Mouse (Mus musculus): ENCODE results near the gene Sacm1l. TPM values are rescaled to one million over a fixed set of nuclear protein-coding genes. Genes with fewer than 3 reads are reported as not detected.

The Sacm1l gene
- polyA plus RNA-seq (2015; fragmentation: Nextera tagmentation; extraction: Ambion mirVana): 50.2 and 57.9 TPM in 2 replicates

DNA sequence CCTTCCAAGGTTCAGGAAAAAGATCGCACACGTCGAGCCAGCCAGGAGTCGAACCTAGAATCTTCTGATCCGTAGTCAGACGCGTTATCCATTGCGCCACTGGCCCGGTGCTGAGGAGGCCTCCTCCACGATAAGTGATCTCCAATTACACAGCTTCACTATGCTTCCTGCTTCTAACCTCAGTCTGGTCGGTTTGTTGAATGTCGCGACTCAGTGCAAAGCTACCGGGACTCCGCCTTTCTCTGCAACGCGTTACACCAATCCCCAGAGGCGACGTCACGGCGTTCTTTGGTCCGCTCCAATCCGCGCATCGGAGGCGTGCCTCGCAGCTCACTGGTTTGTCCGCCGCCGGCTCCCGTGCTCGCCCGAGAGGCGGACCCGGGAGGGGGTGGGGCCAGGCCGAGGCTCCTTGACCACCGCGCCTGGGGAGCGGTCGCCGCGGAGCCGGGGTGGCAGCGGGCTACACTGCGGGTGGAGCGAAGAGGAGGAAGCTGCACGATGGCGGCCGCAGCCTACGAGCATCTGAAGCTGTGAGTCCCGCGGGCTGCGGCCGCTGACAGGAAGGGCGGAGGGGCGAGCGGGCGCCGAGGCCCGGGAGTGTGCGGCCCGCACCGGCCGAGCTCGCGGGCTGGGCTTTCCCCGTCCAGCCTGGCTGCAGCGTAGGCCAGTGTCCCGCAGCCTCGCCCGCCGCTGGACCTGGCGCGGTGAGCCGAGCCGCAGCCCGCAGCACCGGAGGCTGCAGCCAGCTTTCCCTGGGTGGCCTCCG, at the start of gene Sacm1l:
Gene Sacm1l, plus strand, starts transcription at position 368 of the 766 bp plus-strand sequence.
- under 1% methylated on average over 79 of the region's 79 CpGs for WGBS
- H3K4me2 ChIP-seq: peak within 1 kb of the TSS; percentile 76
- ATAC-seq (ENCODE audit: low read depth): peak; percentile 99
- no peaks in the 10 kb centered on the region for H3K27me3 ChIP-seq
- H3K9me3 ChIP-seq: no peaks in the 10 kb centered on the region
- peak within 1 kb of the TSS; percentile 89 for H3K4me3 ChIP-seq
- H3K27ac ChIP-seq (replicated peaks): peak within 1 kb of the TSS; percentile 96
- 0 out of 2 replicates have a peak, but pooled peaks cover under 1% of the 10 kb centered on the region for H3K36me3 ChIP-seq
- peaks cover 39% of the 10 kb centered on the region for H3K4me1 ChIP-seq (replicated peaks)
- H3K9ac ChIP-seq: peak within 1 kb of the TSS; percentile 96

DNA sequence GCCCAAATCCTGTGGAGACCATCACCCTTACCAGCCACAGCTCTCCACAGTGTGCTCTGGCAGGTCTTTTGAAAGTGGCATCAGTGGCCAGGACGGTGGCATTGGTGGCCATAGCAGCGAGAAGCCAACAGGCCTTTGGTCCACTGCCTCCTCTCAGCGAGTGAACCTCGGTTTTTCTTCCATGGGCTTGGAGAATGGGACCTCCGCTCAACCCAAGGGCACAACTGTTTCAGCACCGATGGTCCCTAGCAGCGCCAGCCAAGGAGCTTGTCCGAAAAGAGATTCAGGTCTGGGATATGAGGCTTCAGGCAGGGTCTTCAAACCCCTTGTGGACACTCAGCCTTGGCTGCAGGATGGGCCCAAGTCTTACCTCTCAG, 49.7 kb upstream of the Sacm1l start:
- Histone ChIP-seq H3K4me2 (peak overlapping the region; percentile 70), H3K9ac (peak overlapping the region; percentile 76; the same call in 1 of the 2 replicates), H3K27ac (replicated peaks) (no peak overlapping the region), H3K4me3 (peak overlapping the region; percentile 54), H3K4me1 (replicated peaks) (peaks cover 61% of the 10 kb centered on the region), H3K36me3 (no peaks in the 10 kb centered on the region), H3K9me3 (no peaks in the 10 kb centered on the region), H3K27me3 (no peaks in the 10 kb centered on the region)
- 92% methylated on average over 8 of the region's 8 CpGs for WGBS
- no peak for ATAC-seq (ENCODE audit: low read depth)

DNA sequence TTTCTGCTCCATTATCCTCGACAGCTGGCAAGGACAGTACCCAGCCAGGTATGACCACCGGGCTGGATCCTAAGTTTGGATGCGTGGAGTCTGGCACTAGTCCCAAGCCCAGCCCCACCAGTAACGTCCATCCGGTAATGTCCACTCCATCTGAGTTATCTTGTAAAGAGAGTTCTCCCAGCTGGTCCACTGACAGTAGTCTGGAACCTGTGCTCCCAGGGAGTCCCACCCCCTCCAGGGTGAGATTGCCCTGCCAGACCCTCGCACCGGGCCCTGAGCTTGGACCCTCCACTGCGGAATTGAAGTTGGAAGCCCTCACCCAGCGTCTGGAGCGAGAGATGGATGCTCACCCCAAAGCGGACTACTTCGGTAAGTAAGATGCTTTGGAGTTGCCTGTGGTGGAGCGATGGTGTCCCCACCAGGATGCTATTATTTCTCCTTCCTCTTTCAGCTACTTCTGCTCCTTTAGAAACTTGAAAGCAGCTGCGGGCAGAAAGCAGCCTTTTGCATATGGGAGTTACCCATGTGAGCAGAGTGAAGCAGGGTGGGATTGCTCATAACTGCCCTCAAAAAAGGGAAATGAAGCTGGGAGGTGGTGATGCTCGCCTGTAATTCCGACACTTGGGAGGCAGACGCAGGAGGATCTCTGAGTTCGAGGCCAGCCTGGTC, 49.2 kb upstream of the Sacm1l start:
- ATAC-seq (ENCODE audit: low read depth): no peak
- Histone ChIP-seq H3K4me3 (peak overlapping the region; percentile 54), H3K4me2 (peak overlapping the region; percentile 70), H3K27me3 (no peaks in the 10 kb centered on the region), H3K36me3 (no peaks in the 10 kb centered on the region), H3K27ac (replicated peaks) (no peak overlapping the region), H3K9me3 (no peaks in the 10 kb centered on the region), H3K9ac (peak overlapping the region; percentile 22; the same call in 1 of the 2 replicates), H3K4me1 (replicated peaks) (peaks cover 62% of the 10 kb centered on the region)
- WGBS: 82% methylated on average over 18 of the region's 18 CpGs

DNA sequence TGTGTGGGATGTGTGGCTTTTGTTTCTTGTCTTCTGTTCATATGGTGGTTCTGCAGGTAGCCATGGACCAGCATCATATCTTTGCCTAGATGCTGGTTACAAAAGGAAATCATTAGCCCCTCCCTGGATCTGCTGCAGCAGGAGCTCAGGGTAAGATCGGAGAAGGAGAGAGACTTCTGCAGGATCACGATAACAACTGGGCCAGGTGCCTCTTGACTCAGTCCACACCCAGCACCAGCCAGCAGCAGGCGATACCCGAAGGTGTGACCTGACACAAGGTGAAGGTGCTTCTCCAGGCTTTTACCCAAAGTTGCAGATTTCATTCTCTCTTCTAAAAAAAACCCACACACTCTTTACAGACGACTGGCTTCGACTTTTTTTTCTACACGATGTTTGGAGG, 48.4 kb upstream of the Sacm1l start:
- ATAC-seq (ENCODE audit: low read depth): no peak
- H3K27me3 ChIP-seq: no peaks in the 10 kb centered on the region
- H3K36me3 ChIP-seq: no peaks in the 10 kb centered on the region; the same call in 1 of the 2 replicates
- H3K27ac ChIP-seq (replicated peaks): no peak overlapping the region
- H3K9ac ChIP-seq: 0 out of 2 replicates have a peak overlapping the region, but pooled peaks have one; percentile 3
- peak overlapping the region; percentile 5; the same call in 1 of the 2 replicates for H3K4me3 ChIP-seq
- H3K9me3 ChIP-seq: no peaks in the 10 kb centered on the region
- H3K4me1 ChIP-seq (replicated peaks): peaks cover 65% of the 10 kb centered on the region
- H3K4me2 ChIP-seq: peak overlapping the region; percentile 70
- 83% methylated on average over 7 of the region's 7 CpGs for WGBS

DNA sequence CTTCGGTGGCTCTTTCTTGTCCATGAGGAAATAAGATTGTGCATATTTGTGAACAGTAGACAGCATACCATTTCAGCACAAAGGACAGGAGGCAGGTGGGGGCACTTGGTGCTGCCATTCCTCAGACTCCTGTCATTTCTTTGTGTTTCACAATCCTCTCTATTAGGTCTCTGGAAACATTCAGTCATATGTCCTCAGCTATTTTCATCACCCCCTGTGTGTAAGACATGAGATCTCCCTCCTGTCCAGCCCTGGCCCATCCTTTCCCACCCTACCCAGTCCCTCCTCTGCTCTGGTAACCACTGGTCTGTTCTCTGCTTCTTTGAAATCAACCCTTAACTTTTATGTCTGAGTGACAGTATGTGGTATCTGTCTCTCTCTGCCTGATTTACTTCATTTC, 46.0 kb upstream of the Sacm1l start:
- Histone ChIP-seq H3K36me3 (no peaks in the 10 kb centered on the region; the same call in 1 of the 2 replicates), H3K4me3 (no peak overlapping the region), H3K9me3 (no peaks in the 10 kb centered on the region), H3K9ac (no peak overlapping the region), H3K27me3 (no peaks in the 10 kb centered on the region), H3K4me1 (replicated peaks) (peaks cover 65% of the 10 kb centered on the region), H3K4me2 (no peak overlapping the region), H3K27ac (replicated peaks) (no peak overlapping the region)
- no peak for ATAC-seq (ENCODE audit: low read depth)
- WGBS: 88% methylated on average over 1 of the region's 1 CpGs

DNA sequence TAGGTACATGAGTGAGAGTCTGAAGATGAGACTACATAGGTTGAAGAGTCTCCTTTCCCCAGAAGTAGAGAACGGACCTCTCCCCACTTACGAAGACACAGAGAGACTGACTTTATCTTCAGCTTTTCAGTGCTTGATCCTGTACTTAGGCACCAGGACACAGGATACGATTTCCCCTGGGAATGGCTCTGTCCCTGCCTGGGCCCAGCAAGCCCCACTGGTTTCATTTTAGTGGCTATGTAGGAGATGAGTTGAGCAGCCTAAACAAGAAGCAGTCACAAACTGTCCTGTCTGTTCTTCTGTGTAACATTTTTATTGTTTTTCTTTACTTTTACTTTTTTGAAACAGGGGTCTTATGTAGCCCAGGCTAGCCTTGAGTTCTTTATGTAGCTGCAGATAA, 44.7 kb upstream of the Sacm1l start:
- Histone ChIP-seq H3K4me2 (no peak overlapping the region), H3K4me1 (replicated peaks) (peaks cover 56% of the 10 kb centered on the region), H3K27ac (replicated peaks) (no peak overlapping the region), H3K27me3 (no peaks in the 10 kb centered on the region), H3K9ac (no peak overlapping the region), H3K36me3 (no peaks in the 10 kb centered on the region; the same call in 1 of the 2 replicates), H3K9me3 (no peaks in the 10 kb centered on the region), H3K4me3 (no peak overlapping the region)
- no peak for ATAC-seq (ENCODE audit: low read depth)
- 100% methylated on average over 3 of the region's 3 CpGs for WGBS

DNA sequence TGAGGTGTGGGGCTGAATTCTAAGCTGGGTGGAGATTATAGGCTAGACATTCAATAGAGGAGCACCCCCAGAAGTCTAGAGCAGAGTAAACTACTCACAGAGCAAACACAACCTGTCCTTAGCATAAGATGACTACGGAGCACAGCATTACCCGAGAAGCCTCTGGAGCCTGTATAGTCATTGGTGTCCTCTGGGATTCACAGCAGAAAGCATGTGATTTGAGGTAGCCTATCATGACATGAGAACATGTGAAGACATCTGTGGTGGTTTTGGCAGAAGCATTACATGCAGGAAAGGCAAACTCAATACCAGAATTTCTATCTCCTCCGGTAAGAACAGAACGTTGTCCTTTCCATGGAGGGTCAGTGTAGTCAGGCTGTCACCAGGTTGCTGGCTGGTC, 44.0 kb upstream of the Sacm1l start:
- Histone ChIP-seq H3K9me3 (no peaks in the 10 kb centered on the region), H3K4me1 (replicated peaks) (peaks cover 56% of the 10 kb centered on the region), H3K9ac (no peak overlapping the region), H3K36me3 (no peaks in the 10 kb centered on the region; the same call in 1 of the 2 replicates), H3K4me2 (no peak overlapping the region), H3K27ac (replicated peaks) (no peak overlapping the region), H3K27me3 (no peaks in the 10 kb centered on the region), H3K4me3 (no peak overlapping the region)
- no peak for ATAC-seq (ENCODE audit: low read depth)
- 91% methylated on average over 4 of the region's 4 CpGs for WGBS

DNA sequence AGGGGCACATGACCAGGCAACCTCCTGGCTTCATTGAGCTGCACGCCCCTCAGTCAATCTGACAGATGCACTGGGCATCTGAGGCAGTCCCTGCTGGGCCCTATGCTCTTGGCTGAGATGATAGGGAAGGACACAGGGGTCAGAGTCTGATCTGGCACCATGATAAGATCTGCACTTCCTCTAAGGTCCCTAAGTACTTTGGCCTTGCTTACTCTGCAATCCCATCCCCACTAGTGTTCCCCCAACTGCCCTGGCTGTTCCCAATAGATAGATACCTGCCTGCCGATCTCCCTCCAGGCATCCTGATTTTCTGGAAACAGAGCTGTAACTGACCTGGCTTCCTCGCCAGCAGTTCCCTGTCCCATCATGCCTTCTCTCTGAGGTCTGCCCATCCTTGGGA, 42.9 kb upstream of the Sacm1l start:
- H3K9ac ChIP-seq: no peak overlapping the region
- ATAC-seq (ENCODE audit: low read depth): no peak
- 75% methylated on average over 3 of the region's 3 CpGs for WGBS

DNA sequence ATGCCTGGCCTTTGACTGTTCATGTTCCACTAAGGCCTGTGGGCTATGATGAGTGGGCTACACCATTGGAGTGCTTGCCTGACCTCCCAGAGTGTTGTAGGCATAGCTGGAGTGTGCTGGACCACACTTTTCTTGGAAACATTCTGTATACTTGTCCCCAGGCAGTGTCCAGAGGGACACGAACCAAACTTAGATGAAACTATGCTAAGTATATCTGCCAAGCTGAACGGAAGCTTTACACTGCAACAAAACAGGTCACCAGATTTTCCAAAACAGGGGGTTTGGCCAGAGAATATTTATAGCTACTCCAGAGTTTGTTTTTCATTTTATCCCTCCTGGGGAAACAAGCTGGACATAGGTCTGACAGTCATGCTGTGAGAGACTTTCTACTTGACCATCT, 40.5 kb upstream of the Sacm1l start:
- no peaks in the 10 kb centered on the region; the same call in 1 of the 2 replicates for H3K36me3 ChIP-seq
- peaks cover 41% of the 10 kb centered on the region for H3K4me1 ChIP-seq (replicated peaks)
- no peaks in the 10 kb centered on the region for H3K27me3 ChIP-seq
- H3K9me3 ChIP-seq: no peaks in the 10 kb centered on the region
- H3K4me3 ChIP-seq: no peak overlapping the region
- H3K27ac ChIP-seq (replicated peaks): no peak overlapping the region
- WGBS: 76% methylated on average over 2 of the region's 2 CpGs
- ATAC-seq (ENCODE audit: low read depth): no peak
- no peak overlapping the region for H3K4me2 ChIP-seq
- H3K9ac ChIP-seq: no peak overlapping the region

More for the DNA sequence above, 42.9 kb upstream of the Sacm1l start:
- Histone ChIP-seq H3K36me3 (no peaks in the 10 kb centered on the region; the same call in 1 of the 2 replicates), H3K27me3 (no peaks in the 10 kb centered on the region), H3K9me3 (no peaks in the 10 kb centered on the region), H3K4me2 (no peak overlapping the region), H3K27ac (replicated peaks) (no peak overlapping the region), H3K4me1 (replicated peaks) (peaks cover 53% of the 10 kb centered on the region), H3K4me3 (no peak overlapping the region)

DNA sequence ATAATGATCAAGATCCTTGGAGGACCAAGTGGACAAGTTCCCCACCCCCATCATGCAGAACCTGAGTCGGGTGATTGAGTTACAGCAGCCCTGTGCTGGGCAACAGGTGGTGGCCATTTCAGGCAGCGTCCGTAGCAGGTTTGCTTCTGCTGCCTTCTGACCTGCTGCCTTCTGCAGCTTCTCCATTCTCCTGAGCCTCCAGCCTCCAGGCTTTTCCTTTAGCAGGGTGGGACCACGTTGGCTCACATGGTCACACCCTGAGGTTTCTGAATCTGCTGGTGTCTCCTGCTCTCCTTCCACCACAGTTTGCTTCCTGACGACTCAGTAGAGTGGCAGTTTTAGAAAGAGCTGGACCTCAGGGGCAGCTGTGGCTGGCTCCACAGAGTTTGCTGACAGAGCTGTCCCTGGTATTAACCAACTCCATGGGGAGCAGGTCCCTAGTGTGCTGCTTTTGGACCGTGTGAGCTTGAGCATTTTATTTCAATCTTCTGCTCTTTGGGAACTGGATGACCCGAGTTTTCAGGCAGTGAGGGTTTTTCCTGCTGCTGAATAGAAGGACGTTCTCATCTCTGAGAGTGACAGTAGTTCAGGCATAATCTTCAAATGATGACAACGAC, 39.7 kb upstream of the Sacm1l start:
- 74% methylated on average over 9 of the region's 9 CpGs for WGBS
- no peak overlapping the region for H3K9ac ChIP-seq
- no peak overlapping the region for H3K4me2 ChIP-seq
- no peak overlapping the region for H3K27ac ChIP-seq (replicated peaks)
- peaks cover 40% of the 10 kb centered on the region for H3K4me1 ChIP-seq (replicated peaks)
- no peak overlapping the region for H3K4me3 ChIP-seq
- H3K36me3 ChIP-seq: no peaks in the 10 kb centered on the region; the same call in 1 of the 2 replicates
- no peaks in the 10 kb centered on the region for H3K27me3 ChIP-seq
- no peak for ATAC-seq (ENCODE audit: low read depth)
- no peaks in the 10 kb centered on the region for H3K9me3 ChIP-seq

DNA sequence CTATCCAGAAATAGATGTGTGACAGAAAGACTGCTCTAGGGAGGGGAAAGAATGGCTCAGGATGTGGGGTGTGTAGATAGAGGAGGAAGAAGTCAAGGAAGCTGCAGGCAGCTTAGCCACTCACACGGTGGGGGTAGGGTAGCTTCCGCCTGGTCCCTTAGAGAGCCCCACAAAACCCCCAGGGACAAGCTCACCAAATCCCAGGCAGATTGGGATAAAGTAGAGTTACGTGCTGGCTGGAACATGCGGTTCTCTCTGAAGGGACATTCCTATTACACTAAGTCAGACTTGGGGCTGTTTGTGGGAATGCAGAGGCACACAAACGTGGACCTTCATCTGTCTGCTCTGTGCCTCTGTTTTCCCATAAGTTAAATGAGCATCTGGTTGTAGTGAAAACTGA, 38.6 kb upstream of the Sacm1l start:
- H3K36me3 ChIP-seq: no peaks in the 10 kb centered on the region; the same call in 1 of the 2 replicates
- H3K4me1 ChIP-seq (replicated peaks): peaks cover 38% of the 10 kb centered on the region
- no peak overlapping the region for H3K4me2 ChIP-seq
- no peak for ATAC-seq (ENCODE audit: low read depth)
- H3K27ac ChIP-seq (replicated peaks): no peak overlapping the region
- no peak overlapping the region for H3K9ac ChIP-seq
- H3K9me3 ChIP-seq: no peaks in the 10 kb centered on the region
- WGBS: 76% methylated on average over 5 of the region's 5 CpGs
- no peaks in the 10 kb centered on the region for H3K27me3 ChIP-seq
- no peak overlapping the region for H3K4me3 ChIP-seq
